Mouse (Mus musculus): ENCODE data around the gene Smyd3. TPM values are rescaled to one million over a fixed set of nuclear protein-coding genes. Genes with fewer than 3 reads are reported as not detected.
A peak's percentile ranks its signal among the peaks of the same experiment; 100 is the strongest.
"Not testable (repeated sequence)": the region's sequence is repeated elsewhere in the genome, so short reads cannot be mapped to it uniquely, and the experiment has no call there.

Smyd3 gene
- polyA plus RNA-seq, 1 experiment: 3.7 TPM

GRCm38 (mm10) chr1:179174241-179174640, 343.6 kb downstream of the Smyd3 start:
- no peak for DNase-seq (ENCODE audit: low read depth)

GRCm38 (mm10) chr1:179170555-179170954, 347.3 kb downstream of the Smyd3 start:
- DNase-seq (ENCODE audit: low read depth): no peak

DNA sequence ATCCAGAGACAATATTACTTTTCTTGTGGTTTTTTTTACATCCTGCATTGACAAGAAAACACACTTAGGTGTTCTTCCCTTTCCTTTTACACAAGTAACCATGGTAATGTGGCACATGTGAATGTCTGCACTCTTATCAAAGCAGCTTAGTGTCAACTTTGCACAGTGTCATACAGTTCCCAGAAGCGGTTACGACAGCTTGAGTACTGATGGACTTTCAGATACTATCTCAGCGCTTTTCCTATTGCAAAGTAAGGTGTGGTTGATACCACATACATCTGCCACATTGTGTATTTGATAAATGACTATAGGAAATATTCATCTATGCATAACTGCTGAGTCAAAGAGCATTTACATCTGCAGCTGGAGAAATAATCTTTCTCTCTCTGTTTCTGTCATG, 348.1 kb downstream of the Smyd3 start:
- no peak for DNase-seq (ENCODE audit: low read depth)

DNA sequence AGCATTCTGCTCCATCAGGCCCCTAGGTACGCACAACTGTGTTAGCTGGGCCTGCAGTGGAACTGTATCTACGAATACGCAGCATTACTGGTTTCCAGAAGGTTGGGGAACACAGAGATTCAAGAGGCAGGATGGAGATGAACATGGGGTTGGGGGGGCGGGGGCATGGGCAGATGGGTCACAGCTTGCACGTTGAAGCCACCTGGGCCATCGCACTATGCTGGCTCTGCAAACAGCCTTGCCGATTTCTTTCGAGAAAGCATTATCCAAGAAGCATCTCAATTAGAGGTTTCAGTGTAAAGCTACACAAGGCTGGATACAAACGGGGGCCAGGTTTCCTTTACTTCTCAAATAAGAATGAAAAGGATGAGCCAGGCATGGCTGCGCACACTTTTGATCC, 348.7 kb downstream of the Smyd3 start:
- no peak for DNase-seq (ENCODE audit: low read depth)

- DNase-seq (ENCODE audit: low read depth): not testable (repeated sequence)
Observed at GRCm38 (mm10) chr1:179164219-179164618, 353.6 kb downstream of the Smyd3 start.

DNA sequence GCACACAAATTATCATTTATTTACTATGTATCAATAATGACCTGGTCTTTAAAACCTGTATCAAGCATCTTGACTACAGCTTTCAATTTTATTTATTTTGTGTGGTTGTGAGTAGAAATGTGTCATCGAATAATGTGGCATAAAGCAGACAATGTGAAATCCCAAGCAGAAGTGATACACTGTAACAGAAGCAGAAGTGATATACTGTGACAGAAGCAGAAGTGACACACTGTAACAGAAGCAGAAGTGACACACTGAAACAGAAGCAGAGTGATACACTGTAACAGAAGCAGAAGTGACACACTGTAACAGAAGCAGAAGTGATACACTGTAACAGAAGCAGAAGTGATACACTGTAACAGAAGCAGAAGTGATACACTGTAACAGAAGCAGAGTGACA, 355.1 kb downstream of the Smyd3 start:
- not testable (repeated sequence) for DNase-seq (ENCODE audit: low read depth)

GRCm38 (mm10) chr1:179161947-179162346, 355.9 kb downstream of the Smyd3 start:
- no peak for DNase-seq (ENCODE audit: low read depth)

GRCm38 (mm10) chr1:179160697-179161096, 357.1 kb downstream of the Smyd3 start:
- no peak for DNase-seq (ENCODE audit: low read depth)

DNA sequence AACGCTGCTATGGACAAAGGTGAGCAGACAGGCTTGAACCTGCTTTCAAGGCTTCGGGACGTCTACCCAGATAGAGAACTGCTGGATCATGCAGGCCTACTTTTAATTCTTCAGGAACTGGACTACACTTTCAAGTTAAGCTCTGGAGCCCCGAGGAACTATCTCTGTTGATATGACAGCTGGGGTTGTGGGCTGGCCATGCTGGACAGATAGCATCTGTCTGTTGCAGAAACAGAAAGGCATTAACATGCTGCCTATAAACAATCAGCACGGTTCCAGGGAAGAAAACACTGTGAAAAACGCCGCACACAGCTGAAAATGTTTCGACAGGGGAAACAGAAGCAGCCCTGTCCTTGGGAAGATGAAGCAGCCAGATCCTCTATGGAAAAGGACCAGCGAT, 365.5 kb downstream of the Smyd3 start:
- no peak for DNase-seq (ENCODE audit: low read depth)

GRCm38 (mm10) chr1:179151275-179151674, 366.6 kb downstream of the Smyd3 start:
- DNase-seq (ENCODE audit: low read depth): no peak

DNA sequence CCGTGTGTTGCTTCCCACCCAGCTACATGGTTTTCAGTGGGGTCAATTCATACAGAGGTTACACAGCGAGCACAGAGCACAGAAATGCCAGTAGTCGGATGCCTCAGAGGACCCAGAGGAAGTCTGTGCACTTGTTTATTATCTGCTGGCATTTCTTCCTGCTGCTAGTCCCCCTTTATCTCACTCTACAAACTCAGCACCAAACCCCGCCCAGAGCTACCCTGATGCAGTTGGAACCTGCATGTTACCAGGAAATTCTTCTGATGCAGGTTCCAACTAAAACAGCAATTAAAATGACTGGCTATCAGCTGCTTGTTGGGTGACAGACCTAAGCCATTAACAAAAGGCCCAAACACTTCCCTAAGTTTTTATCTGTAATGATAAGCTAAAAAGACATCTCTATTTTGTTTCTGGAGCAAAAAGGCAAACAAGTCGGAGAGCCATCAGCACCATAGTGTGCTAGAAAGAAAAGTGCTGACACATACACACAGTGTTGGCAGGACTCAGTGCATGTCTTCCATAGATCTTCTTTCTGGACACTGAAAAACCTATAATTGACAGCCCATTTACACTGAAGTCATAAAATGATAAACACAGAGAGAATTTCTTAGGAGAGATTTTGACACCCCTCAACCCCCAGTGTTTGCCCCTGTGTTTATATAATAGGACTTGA, 368.2 kb downstream of the Smyd3 start:
- no peak for DNase-seq (ENCODE audit: low read depth)

DNA sequence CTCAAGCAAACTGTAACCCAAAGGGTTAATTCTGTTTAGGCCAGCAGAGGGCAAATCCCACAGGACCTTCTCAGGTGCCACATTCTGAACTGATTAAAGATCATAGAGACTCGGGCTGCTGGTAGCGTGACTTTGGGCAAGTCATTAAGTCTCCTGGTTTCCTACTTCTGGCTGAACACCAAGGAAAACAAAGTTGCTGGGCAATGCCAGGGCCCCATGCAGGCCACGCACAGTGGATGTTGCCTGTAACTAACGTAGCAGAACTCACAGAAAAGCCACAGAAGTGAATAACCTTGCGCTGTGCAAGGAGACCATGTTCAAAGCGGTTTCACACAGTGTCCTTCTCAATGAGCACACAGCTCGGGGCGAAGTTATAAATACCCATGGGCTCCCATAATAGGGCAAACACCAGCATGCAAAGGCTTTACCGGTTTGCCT, 371.1 kb downstream of the Smyd3 start:
- DNase-seq (ENCODE audit: low read depth): no peak

DNA sequence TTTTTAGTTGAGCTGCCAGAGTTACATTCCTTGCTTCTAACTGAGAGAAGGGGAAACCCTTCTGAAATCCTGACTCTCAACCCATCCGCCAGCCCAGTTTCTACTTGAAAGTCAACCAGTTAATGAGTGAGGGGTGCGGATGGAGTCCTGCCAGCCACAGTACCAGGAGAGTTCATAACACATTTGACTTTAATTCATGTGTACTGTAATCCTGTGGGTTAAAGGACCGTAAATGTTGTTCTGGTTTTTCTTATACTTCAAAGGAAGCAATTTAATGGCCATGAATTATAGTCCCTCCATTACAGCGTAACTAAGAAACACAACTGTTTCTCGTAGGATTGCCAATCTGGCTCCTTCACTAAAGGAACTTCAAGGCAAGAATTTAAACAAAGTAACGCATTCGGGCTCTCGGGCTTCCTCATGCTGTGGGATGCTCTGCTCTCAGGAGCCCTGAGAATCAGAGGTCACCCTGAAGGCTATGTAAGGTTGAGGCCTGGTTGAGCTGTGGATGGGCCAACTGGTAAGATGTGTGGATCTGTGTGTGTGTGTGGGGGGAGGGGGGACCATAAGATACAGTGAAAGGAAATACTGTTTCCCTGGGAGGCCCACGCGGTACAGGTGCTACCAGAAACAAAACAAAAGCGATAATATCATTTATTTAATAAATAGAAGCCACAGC, 374.5 kb downstream of the Smyd3 start:
- no peak for DNase-seq (ENCODE audit: low read depth)

- DNase-seq (ENCODE audit: low read depth): no peak
Observed at GRCm38 (mm10) chr1:179142177-179142576, 375.7 kb downstream of the Smyd3 start.

- DNase-seq (ENCODE audit: low read depth): peak; percentile 59
Observed at GRCm38 (mm10) chr1:179141071-179141650, 376.7 kb downstream of the Smyd3 start.

DNA sequence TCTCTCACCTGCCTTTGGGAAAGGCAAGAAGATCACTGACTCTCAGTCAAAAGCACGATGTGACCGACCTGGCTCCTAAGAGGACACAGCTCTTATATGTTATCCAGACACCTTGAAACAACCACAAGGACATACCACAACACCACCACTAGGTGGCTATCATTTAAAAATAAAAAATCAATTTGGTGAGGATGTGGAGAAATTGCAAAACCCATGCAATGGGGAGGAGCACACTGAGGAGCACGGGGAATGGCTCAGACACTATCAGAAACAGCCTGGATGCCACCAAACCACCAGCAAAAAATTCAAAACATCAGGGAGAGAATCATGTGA, 380.7 kb downstream of the Smyd3 start:
- no peak for DNase-seq (ENCODE audit: low read depth)

- DNase-seq (ENCODE audit: low read depth): peak; percentile 69
Observed at GRCm38 (mm10) chr1:179136461-179137144, 381.2 kb downstream of the Smyd3 start.

DNA sequence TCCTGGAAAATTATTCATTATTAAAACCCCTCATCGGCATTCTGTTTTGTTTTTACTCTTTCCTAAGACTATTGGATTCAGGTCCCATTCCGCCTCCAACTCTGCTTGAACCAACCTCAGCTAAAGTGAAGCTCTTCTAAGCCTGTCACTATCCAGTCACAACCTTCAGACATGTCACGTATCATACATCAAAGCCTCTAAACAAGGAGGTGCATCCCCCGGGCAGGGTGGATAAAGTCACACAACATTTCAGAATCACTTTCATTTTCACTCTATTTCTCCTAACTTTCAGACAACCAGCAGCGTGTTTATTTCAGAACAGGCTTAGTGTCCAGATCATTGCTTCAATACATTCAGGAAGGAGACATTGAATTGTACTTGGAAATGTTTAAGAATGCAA, 387.8 kb downstream of the Smyd3 start:
- DNase-seq (ENCODE audit: low read depth): no peak

GRCm38 (mm10) chr1:179126287-179126686, 391.6 kb downstream of the Smyd3 start:
- DNase-seq (ENCODE audit: low read depth): no peak

DNA sequence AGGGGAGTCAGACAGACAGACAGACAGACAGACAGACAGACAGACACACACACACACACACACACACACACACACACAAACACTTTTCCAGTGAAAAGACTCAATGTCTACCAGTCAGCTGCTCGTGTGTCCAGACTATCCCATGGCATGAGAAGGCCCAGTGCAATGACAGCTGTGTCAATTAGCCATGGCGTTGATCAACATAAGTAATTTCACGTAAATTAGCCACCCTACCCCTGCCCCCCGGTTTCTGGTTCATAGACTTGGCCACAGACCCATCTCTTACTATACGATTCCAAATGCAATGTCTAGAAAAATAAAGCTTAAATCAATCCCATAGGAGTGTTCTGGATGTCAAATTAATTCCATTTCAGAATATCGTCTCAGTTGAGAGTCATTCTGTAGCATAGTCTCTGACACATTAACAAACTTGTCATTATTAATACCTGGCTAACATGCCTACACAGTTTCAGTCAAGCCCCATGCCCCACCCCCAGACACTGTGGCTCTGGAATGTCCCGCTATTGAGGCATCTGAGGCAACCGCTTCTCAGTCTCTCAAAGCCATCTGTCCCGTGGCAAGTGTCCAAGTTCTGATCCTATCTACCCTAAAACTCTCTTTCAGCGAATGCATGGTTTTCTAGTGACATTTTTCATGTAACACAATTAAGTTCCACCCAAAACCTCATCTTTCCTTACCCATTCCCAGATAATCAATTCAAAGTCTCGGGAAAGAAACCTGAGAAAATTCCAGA, 395.2 kb downstream of the Smyd3 start:
- no peak for DNase-seq (ENCODE audit: low read depth)

- no peak for DNase-seq (ENCODE audit: low read depth)
Observed at GRCm38 (mm10) chr1:179120217-179120966, 397.4 kb downstream of the Smyd3 start.
